Mouse (Mus musculus): ENCODE data around the gene Tpst2. TPM values are rescaled to one million over a fixed set of nuclear protein-coding genes. Genes with fewer than 3 reads are reported as not detected.

Gene Tpst2
- total RNA-seq, 4 experiments from 2014 or later = 13.4 to 17.6 (median 16.0) TPM

DNA sequence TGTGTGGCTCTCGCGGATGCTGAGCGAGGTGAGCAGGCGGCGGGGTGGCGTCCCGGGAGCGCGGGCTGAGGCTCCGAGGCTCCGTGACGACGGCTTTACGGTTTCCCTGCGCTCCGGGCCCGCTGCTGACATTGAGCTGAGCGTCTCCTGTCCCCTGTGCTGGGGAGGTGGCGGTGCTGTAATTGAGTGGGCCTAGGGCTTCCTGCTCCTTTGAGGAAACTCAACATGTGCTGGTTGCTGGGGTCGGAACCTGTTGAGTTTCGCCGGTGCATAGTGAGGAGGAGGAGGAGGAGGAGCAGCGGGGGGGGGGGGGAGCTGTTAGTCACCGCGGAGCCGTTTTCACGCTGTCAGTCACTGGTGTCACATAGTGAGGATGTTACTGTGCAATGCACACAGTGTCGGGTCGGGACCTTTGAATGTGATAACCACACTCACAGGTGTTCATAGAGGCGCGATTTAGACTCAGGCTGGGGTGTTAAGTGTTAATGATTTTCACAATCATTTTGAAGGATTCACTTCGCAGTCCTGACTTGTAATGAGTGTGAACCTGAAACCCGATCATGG, 50.0 kb downstream of the Tpst2 start:
- no peak for DNase-seq (ENCODE audit: low spot score in 2 of 2)

DNA sequence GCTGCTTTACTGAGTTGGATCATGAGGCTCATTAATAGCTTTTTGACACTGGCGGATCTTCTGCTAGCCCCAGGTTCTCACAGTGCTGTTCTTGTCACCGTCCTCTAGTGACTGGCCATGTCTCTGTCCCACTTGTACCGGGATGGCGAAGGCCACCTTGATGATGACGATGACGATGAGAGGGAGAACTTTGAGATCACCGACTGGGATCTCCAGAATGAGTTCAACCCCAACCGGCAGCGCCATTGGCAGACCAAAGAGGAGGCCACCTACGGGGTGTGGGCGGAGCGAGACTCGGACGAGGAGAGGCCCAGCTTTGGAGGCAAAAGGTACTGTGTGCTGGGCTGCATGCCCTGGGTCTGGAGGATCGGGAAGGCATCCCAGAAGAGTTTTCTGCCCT, 51.4 kb downstream of the Tpst2 start:
- no peak for DNase-seq (ENCODE audit: low spot score in 2 of 2)

DNA sequence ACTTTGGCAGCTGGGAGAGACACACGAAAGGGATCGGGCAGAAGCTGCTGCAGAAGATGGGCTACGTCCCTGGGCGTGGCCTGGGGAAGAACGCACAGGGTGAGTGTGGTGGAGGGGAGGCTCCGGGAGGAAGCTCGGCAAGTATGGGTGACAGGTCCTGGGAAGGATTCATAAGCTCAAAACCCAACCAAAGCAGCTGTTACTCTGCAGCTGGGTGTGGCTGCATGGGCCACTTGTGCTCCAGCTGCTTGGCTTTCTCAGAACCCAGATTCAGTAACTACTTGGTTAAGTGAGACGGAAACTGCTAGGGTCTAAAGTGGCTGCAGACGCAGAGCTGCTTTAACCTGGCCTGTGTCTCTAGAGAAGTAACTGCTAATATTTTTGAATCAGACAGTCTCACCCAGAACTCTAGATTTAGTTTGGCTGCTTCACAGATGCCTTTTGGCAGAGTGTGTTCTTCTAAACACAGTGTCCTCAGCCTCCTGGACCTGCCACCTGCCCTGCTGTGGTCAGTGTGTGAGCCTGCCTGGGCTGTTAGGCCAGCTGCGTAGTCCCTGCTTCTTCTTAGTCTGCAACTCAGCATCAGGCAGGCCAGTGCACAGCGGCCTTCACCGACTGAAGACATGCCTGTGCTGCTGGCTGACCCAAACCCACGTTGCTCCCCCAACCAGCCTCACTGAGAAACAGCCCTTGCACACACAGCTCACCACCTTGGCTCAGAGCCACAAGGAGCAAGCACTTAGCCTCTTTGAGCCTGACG, 53.5 kb downstream of the Tpst2 start:
- DNase-seq (ENCODE audit: low spot score in 2 of 2) = no peak

DNA sequence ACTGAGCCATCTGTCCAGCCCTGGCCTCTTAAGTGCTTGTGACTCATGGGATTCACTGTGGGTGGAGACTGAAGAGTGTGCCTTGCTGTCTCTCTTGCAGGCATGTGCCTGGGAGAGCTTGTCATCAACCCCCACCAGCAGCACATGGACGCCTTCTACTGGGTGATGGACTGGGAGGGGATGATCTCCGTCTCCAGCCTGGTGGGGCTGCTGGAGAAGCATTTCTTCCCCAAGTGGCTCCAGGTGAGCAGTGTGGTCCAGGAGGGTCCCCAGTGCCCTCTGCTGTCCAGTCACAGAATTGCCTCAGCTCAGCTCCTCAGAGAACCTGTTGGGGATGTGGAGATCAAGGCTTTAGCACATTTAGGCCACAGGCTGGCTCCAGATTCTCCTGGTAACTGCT, 59.0 kb downstream of the Tpst2 start:
- peak in 1 of 2 experiments; percentile 23 for DNase-seq (ENCODE audit: low spot score in 2 of 2)

DNA sequence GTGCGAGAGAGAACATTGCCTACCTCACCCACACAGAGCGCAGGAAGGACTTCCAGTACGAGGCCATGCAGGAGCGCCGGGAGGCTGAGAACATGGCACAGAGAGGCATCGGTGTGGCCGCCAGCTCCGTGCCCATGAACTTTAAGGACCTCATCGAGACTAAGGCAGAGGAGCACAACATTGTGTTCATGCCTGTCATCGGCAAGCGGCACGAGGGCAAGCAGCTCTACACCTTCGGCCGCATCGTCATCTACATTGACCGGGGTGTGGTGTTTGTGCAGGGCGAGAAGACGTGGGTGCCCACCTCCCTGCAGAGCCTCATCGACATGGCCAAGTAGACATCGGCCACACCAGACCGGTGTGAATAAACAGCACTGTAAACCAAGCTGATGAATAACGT, 60.5 kb downstream of the Tpst2 start:
- DNase-seq (ENCODE audit: low spot score in 2 of 2) = no peak

DNA sequence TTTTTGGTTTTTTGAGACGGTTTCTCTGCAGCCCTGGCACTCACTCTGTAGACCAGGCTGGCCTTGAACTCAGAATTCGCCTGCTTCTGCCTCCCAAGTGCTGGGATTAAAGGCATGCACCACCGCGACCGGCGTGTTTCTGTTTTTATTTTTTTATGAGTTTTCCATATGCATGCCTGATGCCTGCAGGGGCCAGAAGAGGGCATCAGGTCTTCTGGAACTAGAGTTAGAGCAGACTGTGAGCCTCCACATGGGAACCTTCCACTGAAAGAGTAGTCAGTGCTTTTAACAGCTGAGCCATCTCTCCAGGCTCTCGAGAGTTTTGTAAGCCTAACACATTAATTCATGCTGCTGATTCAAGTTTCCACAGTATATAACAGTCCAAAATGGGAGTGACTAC, 62.7 kb downstream of the Tpst2 start:
- DNase-seq (ENCODE audit: low spot score in 2 of 2) = no peak

DNA sequence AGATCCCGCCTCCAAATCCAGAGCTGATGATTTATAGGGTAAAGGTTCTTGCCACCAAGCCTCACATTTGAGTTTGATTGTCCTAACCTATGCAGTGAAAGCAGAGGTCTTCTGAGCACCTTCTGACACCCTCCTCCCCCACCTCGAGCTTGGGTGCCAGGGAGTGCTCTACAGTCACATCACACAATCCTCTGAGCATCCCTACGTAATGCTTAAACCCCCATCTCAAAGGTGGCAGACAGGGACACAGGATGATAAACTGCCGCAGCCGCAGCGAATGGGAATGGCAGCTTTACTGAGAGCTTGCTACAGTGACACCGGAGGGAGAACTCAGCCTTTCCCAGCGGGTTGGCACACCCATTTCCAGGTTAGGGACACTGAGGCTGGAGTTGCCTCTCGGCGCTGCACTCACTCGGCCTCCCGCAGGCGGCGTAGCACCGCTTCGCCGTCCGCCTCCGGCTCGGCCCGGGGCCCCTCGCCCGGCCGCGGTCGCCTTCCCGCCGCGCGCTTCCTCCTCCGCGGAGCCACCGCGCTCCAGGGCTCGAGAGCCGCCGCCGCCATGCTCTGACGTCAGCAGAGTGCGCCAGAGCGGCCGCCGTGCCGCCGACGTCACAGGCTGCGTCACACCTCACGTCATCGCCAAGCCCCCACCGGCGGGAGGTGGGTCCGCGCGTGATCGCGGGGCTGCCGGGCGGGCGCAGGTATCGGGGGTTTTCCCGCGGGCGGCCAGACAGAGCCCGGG, 66.1 kb downstream of the Tpst2 start, which contains the start of the genes Srrd and Hps4:
Gene Srrd (minus strand): TSS at position 578 of the 742 bp plus-strand sequence.
Gene Hps4 (plus strand): TSS at position 621 of the 742 bp plus-strand sequence.
- peak; percentile 48 to 69 for DNase-seq (ENCODE audit: low spot score in 2 of 2)

DNA sequence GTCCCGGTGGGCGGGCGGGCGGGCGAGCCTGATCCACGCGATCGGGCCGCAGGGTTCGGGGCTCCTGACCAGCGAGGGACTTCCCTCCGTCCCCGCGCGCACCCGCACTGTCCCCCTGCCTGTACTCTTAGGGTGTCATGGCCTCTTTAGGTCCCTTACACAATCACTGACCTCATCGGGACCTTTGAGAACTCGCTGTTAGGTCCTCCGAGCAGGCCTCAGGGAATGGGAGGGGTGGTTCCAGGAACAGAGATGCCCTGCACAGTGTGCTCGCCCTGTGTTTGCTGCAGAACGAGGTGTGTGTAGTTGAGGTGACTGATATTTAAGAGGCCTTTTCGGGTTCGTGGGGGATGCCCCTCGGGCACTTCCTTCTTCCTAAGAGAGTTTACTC, 66.7 kb downstream of the Tpst2 start:
- no peak for DNase-seq (ENCODE audit: low spot score in 2 of 2)

DNA sequence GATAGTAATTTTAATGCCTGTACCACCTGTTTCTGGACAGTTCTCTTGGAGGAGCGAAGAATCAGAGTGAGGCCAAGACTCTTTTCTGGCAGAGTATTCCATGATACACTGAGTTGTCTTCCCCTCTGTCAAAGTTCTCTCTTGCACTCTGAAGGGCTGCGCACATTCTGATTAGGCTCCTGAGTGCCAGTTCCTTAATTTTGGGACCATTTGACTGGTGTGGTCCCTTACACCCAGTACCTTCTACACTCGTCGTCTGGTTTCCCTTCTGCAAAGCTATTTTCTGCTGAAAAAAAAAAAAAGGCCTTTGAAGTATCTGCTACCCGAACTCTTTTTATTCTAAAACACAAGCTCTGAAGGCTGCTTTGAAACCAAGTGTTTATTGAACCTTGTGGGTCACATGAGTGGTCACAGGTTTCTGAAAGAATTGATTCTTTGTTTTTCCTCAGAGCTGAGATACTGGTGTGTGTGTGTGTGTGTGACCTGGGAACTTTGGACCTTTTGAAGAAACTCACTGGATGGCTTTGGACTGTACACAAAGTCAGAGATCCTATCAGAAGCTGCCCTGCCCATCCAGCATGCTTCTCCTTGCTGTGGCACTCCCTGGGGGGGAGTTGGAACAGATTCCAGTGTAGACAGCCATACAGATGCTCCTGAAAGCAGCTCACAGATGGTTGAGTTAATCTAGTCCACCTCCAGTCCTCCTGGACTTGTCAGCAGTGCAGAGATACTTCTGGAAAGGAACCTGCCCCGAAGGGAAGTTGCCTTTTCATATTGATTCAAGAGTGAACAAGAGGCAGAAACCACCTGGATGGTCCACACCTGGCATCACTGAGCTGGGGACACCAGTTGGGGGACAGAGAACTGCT, 67.8 kb downstream of the Tpst2 start:
- DNase-seq (ENCODE audit: low spot score in 2 of 2) = no peak

DNA sequence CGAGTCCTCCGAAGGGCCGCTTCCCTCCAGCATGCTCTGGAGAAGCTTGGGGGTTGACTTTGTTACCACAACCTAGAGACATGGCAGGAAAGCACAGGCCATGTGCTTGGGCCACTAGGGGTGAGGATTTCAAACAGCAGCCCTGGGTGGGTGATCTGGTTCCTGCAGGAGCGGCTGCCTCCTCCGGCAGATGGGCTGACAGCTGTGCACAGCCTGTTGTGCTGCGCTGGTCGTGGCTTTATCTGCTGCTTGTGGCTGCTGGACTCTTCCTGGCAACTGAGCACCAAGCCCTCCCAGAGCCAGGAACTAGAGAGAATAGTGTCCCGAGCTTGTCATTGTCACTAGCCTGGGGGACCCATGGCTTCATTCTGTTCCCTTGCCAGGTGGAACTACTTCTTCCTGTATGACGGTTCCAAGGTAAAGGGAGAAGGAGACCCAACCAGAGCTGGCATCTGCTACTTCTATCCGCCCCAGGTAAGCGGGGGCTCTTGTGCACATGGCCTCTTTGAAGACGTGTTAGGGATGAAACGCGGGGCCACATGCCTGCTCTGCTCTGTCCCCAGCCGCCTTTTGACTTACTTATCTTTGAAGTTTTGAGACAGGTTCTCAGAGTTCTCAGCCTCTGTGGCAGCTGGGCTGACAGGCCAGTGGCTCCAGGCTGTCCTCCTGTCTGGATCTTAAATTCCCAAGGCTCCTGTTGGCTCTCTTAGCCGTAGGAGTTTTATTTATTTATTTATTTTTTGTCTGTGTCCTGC, 69.9 kb downstream of the Tpst2 start:
- DNase-seq (ENCODE audit: low spot score in 2 of 2) = no peak

DNA sequence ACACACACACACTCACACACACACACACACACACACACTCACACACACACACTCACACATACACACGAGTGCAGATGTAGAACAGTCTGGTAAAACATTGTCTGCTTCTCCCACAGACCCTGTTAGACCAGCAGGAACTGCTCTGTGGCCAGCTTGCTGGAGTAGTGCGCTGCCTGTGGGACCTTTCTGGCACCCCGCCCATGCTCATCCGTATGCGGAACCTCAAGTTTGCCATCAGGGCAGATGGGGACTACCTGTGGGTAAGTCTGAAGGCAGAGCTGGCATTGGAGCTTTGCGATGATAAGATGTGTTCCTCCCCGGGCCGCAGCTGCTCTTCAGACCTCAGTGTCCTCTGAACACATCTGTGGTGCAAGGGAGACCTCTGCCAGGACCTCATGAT, 72.7 kb downstream of the Tpst2 start:
- DNase-seq (ENCODE audit: low spot score in 2 of 2) = no peak

DNA sequence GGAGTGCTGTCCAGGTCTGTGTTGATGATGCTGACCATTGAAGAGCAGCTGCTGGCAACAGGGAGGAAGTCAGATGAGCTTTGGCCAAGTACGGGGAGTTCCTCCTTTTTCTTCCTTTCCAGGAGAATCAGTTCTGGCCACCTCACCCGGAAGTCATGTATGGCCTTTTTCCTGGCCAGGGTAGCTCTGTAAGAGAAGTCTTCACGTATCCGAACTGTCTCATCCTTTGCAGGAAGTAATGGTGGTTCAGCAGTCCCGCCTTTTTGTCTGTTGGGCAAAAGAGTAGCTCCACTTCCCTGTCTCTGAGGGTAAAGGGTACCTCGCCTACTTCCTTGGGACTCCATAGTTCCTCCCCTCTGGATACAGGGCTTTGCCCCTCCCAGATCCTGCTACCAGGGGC, 79.0 kb downstream of the Tpst2 start:
- DNase-seq (ENCODE audit: low spot score in 2 of 2) = no peak

DNA sequence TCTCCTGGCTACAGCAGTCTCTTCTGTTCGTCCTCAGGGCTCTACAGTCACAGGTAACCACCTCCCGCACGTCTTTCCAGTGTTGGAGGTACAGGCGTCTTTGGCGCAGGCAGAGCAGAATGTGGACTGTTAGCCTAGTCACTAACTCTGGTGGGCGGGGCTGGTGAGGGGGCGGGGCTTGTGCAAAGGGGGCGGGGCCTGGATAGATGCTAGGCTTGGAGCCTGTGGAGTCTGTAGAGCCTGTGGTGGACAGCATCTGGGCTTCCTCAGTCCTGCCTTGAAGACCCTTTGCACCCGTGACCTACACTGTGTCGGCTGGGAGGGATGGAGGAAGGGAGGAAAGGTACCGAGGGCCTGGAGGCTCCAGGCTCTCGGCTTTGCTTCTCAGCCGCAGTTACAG, 79.4 kb downstream of the Tpst2 start, which contains the start of gene Gm6583:
Gene Gm6583 (minus strand): TSS at position 124 of the 400 bp plus-strand sequence.
- DNase-seq (ENCODE audit: low spot score in 2 of 2) = no peak

DNA sequence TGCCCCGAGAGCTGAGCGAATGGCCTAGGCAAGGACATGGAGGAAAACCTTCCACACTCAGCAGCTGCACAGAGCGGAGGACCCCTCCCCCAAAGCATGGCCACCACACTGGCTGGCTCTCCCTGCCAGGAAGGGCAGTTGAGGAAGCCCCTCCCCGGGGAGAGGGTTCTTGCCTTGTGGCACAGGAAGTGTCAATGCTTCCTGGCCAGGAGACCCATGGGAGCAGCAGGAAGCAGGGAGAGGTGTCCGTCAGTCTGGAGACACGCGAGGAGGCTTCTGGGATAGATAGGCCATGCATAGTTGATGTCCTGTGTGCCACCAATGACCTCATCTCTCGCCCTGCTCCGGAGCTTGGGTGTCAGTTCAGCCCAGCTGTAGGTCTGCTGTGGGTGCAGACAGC, 79.8 kb downstream of the Tpst2 start:
- DNase-seq (ENCODE audit: low spot score in 2 of 2) = no peak

DNA sequence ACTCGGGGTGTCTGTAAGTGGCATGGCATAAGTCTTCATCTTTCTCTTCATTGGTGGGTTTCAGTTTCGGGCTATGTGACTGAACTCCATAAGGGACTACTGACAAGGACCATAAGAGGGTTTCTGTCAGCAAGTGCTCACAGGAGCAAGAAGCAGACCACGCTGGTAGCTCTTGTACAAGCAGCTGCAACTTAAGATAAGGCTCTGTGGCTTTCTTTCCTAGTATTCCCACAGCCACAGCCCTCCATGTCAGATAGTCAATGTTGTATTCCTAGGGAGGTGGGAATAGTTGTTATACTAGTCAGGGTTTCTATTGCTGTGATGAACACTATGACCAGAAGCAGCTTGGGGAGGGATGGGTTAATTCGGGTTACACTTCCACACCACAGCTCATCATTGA, 83.0 kb downstream of the Tpst2 start:
- no peak for DNase-seq (ENCODE audit: low spot score in 2 of 2)

DNA sequence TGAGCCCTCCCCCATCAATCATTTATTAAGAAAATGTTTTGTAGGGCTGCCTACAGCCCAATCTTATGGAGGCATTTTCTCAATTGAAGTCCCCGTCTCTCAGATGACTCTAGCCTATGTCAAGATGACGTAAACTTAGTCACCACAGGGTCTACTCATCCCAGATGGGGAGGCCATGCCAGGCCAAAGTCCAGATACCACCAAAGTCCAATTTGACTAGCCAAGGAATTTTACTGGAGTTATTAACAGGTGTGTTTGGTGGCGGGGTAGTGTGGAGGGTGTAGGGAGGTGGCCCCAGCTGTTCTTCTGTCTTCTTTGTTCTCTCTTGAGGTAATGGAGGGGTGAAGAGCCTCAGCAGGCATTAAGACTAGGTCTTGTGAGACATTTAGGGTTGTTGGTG, 83.6 kb downstream of the Tpst2 start:
- no peak for DNase-seq (ENCODE audit: low spot score in 2 of 2)

DNA sequence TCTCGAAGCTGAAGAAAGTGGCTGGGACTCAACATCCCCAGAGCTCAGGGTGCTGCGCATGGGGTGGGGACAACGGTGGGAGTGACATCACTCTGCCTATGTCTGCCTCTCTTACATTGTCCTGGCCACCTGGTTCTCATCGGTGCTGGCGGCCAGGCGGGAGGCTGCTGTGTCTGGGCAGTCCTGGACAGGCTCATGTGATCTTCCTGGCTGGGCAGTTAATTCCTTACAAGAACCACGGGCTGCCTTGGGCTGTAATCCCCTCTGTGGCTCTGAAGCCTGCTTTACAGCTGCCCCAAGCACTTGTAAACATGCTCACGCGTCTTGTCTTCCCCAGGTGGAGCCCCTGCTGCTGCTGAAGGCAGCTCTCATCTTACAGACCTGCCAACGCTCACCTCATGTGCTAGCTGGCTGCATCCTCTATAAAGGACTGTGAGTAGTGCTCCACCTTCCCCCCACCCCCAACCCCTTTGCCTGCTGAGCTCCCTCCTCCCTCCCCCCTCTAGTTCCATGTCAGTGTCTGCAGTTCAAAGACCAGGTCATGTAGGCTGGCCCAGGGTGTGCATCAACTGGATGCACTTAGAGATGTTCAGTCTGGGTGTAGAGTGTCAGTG, 87.8 kb downstream of the Tpst2 start:
- DNase-seq (ENCODE audit: low spot score in 2 of 2) = no peak

Measured in gastrocnemius, adult 8-10 months (tissue).